Mouse (Mus musculus): Measurements from ENCODE around the gene Lurap1l. TPM values are rescaled to one million over a fixed set of nuclear protein-coding genes. Genes with fewer than 3 reads are reported as not detected.

Lurap1l gene
- 1 to 10 TPM; 2.9 to 3.2 TPM for total RNA-seq (2021)
- long read RNA-seq, experiment 1, transcript Lurap1l-201 (2 exons, 3,066 nt) = major isoform, 11 of 11 reads
- long read RNA-seq, experiment 1, partial matches to known transcripts = 0 of 11 reads
- long read RNA-seq, experiment 1, other reads (novel, unspliced or antisense) = 0 of 11 reads
- long read RNA-seq, experiment 2, transcript Lurap1l-201 (2 exons, 3,066 nt) = major isoform, 22 of 22 reads
- long read RNA-seq, experiment 2, partial matches to known transcripts = 0 of 22 reads
- long read RNA-seq, experiment 2, other reads (novel, unspliced or antisense) = 0 of 22 reads

DNA sequence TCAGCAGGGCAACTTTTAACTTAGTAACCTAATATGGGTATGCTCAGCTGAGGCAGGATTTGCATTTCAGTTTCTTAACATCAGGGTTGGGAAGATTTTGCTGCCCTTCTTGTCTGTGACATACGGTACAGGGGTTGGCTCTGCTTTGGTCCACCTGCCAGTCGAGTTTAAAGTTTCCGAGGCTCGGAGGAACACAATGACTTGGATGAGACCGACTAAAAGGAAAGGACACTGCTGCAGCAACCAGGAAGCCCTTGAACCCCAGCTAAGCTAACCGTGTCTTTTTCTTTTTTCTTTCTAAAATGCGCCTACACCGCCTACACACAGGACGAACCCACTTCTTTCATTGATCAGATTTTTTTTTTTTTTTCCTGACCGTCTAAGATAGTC is at the start of gene Lurap1l:
TSS of gene Lurap1l (plus strand) at position 166 of the 390 bp plus-strand sequence.
- peak; percentile 23 to 36 for DNase-seq
- intact Hi-C loops (cut with DNase I) = loop anchor here (5.0 kb wide), 2 partner anchors 38 to 267 kb away; no protein-coding TSS in a partner anchor

DNA sequence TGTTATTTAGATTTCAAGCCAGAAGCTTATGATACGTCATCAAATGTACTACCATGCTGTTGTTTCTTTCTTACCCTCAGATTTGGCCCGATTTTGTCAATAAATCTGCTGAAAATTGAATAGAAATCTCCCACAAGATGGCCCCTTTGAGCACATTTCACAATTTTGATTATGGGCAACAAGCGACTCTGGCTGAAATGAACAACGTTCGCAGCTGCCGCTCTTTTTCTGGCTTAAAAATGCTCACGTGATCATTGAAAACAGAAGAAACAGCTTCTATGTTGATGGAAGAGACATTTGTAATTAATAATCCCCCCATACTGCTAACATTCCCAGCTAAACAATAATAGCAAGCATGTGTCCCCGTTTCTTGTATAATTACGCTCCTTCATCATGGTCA is 47.5 kb upstream of the Lurap1l start:
- DNase-seq = no peak
- intact Hi-C loops (cut with DNase I) = no loop called here

DNA sequence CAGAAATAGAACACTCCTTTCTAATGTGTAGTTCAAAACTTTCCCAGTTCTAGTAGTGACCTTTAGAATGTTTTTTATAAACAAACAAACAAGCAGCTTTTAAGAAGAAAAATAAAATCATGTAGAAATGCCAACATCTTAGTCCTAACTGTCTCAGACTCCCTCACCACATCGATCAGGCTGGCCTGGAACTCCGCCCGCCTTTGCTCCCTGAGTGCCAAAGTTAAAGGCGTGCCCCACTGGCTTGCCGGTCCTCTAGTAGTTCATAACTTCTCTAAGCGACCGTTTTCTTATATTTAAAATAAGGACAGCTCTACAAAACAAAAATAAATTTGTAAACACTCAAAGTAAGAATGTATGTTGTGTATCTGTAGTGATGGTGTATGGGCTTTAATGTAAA is 46.5 kb upstream of the Lurap1l start:
- no peak for DNase-seq
- intact Hi-C loops (cut with DNase I) = no loop called here

DNA sequence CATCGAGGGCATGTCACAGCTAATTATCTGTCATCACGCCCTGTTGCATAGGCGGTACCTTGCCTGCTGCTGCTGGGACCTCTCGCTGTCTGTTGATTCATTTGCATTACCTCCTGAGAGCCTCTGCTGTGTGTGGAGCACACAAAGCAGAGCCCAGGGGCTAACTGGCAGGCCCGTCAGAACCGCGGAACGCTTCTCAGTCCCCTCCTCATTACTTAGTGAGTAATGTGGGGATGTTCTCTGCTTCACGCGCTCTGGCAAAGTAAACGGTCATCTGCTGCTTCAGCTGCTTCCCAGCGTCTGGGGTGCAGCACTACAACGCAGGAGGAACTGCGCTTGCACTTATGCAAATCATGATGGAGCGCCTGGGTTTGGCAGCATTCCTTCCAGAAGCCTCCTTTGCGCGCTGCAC is 45.9 kb upstream of the Lurap1l start:
- intact Hi-C loops (cut with DNase I) = no loop called here
- DNase-seq = peak; percentile 7 to 17

DNA sequence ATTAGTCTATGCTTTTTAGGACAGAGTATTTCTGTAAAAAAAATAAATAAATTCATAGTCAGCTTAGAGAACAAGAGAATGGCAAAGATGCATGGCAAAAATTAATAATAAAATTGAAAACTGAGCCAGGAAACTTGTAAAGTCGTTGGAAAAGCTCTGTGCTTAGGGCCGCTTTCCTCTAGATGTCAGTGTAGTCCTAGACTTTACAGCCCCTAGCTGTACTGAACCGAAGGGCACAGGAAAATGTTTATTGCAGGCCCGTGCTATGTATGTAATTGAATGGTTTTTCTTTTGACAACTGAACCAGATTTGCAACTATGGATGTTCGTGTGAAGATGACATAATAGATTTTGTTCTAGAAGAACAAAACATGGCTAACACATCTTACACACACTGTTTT is 44.4 kb upstream of the Lurap1l start:
- DNase-seq = peak in 1 of 2 experiments; percentile 24
- intact Hi-C loops (cut with DNase I) = loop anchor here (5.0 kb wide), 2 partner anchors 246 to 1751 kb away; no protein-coding TSS in a partner anchor

DNA sequence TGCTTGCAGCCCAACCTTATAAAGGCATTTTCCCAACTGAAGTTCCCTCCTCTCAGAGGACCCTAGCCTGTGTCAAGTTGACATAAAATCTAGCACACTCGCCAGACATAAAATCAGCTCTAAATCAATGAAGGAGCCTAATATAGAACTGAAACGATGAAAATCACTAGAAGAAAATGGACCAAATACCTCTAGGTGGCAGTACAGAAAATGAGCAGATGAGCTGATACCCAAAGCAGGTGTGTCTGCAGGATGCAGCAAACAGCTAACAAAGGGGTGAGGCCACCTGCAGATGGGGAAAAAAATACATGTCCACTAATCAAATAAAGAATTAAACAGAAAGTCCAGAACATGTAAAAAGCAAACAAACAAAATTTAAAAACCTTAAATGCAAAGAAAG is 40.8 kb upstream of the Lurap1l start:
- DNase-seq = no peak
- intact Hi-C loops (cut with DNase I) = loop anchor here (5.0 kb wide), 2 partner anchors 243 to 1748 kb away; no protein-coding TSS in a partner anchor

DNA sequence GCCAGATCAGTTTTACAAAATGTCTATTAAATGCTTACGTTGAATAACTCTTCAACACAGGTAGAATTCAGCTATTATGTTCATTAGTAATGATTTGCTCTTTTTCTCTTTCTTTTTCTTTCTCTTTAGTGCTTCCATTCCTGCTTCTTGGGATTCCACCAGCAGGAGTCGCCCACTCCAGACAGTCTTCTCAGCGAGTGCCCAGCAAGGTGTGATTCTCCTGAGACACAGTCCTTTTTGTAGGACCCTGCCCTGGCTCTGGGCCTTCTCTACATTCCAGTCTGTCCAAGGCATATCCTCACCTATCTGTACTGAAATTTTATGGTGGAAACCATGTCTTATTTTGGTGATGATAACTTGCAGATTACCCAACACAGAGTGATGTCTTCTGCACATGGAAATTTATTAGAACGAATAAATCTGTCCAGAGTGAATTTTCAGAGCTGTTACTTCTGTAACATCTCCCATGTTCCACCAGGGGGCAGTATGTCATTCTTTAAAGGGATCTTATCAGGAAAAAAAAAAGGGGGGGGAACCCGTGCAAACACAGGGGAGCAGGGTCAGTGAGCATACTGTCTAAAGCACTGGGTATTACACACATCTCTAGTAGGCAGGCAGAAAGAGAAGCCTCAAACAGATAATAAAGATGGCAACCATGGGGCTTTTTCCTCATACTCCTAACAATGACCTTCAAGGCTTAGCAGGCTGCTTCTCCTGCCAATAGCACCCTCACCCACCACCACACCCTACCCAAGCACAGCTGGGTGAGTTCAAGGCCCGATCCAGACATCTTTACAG is 37.4 kb upstream of the Lurap1l start:
- intact Hi-C loops (cut with DNase I) = loop anchor here (5.0 kb wide), 5 partner anchors 39 to 379 kb away; partner anchors contain the start of gene Lurap1l
- peak in 1 of 2 experiments; percentile 24 for DNase-seq

DNA sequence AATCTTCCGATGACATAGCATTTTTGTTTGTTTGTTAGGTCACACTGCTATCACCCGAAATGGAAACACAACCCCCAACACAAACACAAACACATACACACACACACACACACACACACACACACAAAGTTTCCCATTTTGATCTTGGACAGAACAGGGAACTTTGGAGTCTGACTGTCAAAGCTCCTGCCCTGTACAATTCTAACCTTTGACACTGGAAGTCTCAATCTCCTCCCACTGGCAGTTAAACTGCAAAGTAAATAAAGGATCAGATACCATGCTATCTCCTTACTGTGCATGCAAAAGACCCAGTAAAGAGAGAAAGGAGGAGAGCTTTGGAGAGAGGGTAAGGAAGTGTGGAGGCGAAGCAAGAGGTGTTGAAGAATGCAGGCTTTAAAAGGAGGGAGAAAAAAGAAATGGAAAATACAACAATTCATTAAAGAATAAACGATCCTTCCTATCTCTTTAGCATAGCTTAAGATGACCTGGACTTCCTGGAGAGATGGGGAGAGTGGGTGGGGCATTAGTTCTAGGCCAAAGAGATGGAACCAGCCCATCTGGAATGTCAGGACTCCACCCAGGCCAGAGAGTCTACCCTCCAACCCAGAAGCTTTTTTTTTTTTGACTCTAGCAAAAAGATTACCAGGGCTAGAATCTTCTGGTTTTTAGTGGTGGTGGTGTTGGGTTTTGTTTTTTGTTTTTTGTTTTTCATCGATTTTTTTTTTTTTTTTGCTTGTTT is 36.2 kb upstream of the Lurap1l start:
- DNase-seq = no peak
- intact Hi-C loops (cut with DNase I) = loop anchor here (5.0 kb wide), 5 partner anchors 38 to 378 kb away; partner anchors contain the start of gene Lurap1l

DNA sequence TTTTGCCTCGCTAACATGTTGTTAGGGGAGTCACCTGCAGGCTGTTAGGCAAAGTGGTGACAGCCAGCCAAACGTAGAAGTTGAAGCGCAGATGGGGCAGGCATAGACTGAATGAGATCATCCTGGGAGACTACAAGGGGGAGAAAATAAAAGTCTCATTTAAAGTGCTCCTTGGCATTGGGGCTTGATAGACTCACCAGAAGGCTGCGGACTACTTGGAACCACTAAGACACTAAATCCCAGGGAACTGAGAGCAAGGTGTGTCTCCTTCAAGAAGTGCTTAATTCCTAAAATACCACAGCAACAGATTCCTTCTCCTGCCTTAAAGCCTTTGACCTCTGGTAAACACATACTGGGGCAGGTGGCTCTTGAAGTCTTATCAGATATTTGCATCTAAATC is 35.4 kb upstream of the Lurap1l start:
- intact Hi-C loops (cut with DNase I) = no loop called here

DNA sequence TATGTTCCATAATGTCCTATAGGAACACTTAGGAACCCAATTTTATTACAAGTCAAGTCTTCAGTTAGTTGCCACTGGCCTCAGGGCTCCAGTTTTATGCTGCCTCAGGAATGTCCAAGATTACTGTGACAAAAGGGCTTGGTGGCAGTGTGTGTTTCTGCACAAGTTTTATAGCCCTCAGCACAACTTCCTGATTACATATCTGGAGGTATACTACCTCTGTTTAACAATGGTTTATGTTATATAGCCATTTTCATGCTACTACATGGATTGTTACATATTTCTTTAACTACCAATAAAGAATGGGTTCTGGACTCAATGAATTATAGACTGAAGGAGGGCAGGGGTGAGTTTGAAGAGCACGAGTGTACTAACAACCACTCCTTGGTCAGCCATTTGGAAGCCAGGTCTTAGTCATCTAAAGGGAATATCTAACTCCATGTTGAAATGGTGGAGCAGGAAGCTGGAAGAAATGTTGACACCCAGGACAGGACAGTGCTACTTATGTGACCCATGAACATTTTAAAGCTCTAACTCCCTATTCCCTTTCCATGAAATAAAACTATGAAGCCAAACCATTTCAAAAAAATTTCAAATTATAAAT is 28.3 kb upstream of the Lurap1l start:
- intact Hi-C loops (cut with DNase I) = no loop called here
- no peak for DNase-seq

More for the DNA sequence above, 35.4 kb upstream of the Lurap1l start:
- DNase-seq = no peak

DNA sequence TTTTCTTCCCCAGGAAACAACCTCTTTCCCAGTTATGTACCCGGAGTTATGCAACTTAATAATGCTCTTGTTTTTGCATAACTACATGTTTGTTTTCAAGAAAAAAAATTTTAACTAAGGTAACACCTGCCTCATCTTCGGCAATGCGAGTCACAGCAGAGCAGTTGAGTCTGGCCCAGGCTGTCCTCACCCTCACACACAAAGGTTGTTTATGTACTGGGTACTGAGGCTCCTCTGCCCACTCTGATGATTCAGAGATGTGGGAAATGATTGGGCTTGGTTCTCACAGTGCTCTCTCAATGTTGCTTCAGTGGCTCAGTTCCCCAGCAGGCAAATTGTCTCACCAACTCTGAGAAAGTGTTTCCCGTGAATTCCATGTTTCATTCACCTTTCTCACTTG is 23.8 kb upstream of the Lurap1l start:
- intact Hi-C loops (cut with DNase I) = no loop called here
- DNase-seq = no peak

DNA sequence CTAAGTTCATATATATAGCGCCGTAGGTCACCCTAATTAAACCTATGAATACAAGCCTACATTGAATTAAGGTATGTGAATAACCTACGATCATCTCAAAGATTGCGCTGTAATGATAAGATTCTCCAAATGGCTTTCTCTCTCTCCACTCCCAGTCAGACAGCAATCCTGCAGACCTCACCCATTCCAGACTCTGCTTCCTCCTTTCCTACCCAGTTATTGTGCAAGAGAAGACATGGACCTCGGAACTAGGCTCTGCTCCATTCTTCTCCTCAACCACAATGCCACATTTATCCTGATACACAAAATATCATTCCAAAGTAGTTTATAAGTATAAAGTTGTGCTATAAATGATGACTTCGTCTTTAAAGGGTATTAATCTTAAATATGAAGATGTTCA is 19.4 kb upstream of the Lurap1l start:
- intact Hi-C loops (cut with DNase I) = no loop called here
- no peak for DNase-seq

DNA sequence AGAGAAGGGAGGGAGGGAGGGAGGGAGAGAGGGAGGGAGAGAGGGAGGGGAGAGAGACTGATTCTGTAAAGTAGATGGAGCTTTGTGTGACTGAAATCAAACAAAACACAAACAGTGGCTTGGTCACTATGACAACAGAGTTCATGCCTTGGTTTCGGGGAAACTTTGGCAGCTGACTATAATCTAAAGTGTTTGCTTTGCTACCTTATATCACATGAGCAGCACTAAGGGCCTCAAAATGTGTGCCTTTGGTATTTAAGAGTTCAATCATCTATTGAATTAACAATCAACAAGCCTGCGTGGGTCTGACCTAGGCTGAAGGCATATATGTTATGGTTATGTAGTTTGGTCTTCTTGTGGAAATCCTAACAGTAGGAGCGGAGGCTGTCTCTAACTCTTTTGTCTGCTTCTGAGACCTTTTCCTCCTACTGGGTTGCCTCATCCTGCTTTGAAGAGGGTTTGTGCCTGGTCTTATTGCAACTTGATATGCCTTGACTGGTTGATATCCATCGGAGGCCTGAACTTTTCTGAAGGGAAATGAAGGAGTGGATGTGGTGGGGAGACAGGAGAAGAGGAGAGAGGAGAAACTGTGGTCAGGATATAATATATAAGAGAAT is 15.1 kb upstream of the Lurap1l start:
- DNase-seq = no peak
- intact Hi-C loops (cut with DNase I) = no loop called here

DNA sequence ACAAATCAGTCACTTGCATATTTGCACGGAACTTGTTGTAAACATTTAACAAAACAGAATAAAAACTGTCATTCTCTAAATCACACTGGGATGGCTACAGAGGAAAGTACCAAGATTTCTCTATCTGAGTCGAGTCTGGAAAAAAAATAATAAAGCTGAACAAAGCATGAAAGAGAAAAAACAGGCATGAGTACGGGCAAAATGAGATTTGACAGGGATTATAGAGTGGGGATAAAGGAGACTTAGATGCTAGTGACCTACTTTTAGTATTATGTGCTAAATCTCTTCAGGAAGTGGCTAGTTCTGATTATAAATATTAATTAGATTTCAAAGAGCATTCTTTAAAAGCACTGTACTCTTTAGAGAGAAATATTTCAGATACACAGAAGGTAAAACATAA is 3.7 kb upstream of the Lurap1l start:
- DNase-seq = no peak
- intact Hi-C loops (cut with DNase I) = no loop called here

DNA sequence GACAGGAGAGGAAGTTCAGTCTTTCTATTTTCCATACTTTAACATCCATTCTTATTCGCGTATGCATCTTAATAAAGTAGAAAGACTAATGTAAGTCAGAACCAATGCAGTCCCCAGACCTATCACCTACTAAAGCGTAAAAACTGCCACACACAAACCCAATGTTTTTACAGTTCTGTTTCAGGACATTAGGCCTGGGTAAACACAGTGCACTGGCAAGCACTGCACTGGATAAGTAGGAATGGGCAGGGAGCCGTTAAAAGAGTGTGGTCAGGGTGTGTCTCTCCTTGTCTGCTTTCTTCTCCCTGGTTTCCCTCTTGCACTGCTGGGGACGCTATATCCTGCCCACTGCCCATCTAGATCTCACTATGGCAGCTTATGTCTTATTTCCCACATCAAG is 2.5 kb upstream of the Lurap1l start:
- intact Hi-C loops (cut with DNase I) = no loop called here
- DNase-seq = no peak

DNA sequence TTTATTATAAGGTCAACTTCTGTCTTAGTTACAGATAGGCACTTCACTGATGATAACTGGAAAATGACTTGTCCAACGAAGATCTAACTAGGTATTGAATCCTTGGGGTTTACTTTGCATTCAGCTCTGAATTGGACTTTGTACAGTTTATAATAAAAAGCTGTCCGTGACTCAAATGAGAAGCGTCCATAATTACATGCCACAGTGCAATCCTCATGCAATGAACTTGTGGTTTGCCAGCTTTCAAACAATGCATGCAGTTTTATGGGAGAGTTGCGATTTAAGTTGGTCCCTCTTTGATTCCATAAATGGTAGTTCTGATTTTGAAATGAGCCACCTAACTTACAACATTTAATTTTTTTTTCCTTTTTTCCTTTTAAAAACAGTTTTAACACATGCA is 1.5 kb upstream of the Lurap1l start:
- intact Hi-C loops (cut with DNase I) = no loop called here
- no peak for DNase-seq

DNA sequence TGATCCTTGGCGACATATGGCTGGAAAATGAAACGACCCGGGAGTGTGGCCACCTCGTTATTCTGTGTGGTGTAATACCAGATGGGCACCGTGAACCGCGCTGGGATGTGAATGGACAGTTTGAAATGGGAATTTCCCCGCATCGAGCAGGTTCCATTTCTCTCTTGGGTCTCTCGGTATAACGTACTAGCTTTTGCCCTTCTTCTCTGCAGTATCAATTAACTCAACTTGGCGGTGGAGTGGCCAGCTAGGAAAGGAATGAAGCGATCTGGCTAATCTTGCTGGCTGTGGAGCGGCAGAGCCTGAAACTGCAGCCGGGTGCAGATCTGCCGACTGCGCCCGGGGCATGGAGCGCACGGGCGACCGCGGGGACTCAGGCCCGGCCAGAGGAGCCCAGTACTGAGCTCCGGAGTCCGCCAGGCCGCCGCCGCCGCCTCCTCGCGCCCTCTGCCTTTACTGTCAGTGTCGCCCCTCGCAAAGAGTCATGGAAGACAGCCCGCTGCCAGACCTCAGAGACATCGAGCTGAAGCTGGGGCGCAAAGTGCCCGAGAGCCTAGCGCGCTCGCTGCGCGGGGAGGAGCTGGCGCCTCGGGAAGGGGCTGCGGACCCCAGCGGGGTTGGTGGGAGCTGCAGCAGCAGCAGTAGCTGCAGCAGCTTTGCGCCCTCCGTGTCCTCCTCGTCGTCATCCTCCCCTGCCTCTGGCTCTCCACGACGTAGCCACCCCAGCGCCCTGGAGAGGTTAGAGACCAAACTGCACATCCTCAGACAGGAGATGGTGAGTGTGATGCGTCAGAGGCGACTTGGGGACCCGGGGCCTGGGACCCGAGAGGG is 640 bp downstream of the Lurap1l start:
- intact Hi-C loops (cut with DNase I) = loop anchor here (5.0 kb wide), 2 partner anchors 39 to 266 kb away; no protein-coding TSS in a partner anchor

DNA sequence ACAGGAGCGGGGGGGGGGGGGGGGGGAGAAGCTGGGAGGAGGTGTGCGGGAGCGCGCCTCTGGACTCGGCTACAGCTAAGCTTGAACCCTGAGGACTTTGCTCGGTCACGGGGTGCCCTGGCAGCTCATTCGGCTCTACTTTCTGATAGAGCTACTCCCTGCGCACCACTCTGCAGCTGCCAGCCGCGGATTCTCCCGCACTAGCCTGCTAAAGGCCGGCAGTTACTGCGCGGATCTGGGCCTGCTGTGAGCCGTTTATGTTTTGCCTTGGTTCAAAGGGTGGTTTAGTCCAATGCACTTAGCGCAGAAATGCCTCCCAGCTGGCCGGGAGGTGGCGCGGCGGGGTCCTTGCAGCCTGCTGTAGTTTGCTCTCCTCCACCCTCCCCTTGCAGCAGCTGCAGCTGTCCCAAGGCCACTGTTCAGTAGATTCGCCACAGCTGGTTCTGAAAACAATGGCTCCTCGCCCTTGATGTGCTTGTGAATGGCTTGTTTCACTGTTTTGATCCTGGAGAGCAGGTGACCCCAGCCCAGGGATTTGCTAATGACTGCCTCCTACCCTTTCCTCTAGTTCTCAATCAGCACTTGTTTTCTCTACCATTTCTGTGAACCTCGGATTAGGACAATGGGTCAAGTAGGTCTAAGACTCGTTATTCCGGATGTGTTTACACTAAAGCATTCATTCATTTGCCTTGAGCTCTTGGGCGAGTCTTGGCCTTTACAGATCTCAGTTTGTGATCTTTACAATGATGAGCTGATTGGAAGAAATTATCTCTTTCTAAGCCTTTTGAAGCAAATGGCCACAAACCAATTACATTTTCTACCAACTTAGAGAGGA is 1.5 kb downstream of the Lurap1l start:
- intact Hi-C loops (cut with DNase I) = loop anchor here (5.0 kb wide), 2 partner anchors 40 to 265 kb away; no protein-coding TSS in a partner anchor
- peak; percentile 82 to 84 for DNase-seq

More for the DNA sequence above, 640 bp downstream of the Lurap1l start:
- DNase-seq = peak; percentile 41 to 52

Data from heart, postnatal 14 days (tissue).